Comparison of ENCODE assay signal across 17 mouse cellular contexts in genomic region chr19:37702377-37703076, GRCm38 (mm10). TPM values are rescaled to one million over a fixed set of nuclear protein-coding genes. Genes with fewer than 3 reads are reported as not detected.
DNase-seq lines count a peak whose midpoint lies in the region; ATAC-seq lines count a peak whose summit lies in the region.
"Had no signal": no experiment of that assay in that cellular context is flagged by ENCODE, and none has a peak within 500 bp of the region (broad histone marks: within the 10 kb centered on the region; RNA-seq: fewer than 3 reads in every experiment).

No protein-coding gene starts in this region.

- H3K4me3 ChIP-seq in neural tube, embryonic 15.5 days (replicated peaks), result no peak overlapping the region
- H3K4me3 ChIP-seq in liver, embryonic 12.5 days, result no peak overlapping the region
- H3K4me3 ChIP-seq in intestine, embryonic 15.5 days (replicated peaks), result no peak overlapping the region
- H3K4me3 ChIP-seq: embryonic facial prominence, embryonic 13.5 days; heart, embryonic 10.5 days; lung, embryonic 15.5 days; midbrain, embryonic 10.5 days had no signal

- no peak overlapping the region for H3K27ac ChIP-seq in neural tube, embryonic 15.5 days (replicated peaks)
- no peak overlapping the region for H3K27ac ChIP-seq in liver, embryonic 12.5 days
- no peak overlapping the region for H3K27ac ChIP-seq in intestine, embryonic 15.5 days
- H3K27ac ChIP-seq: embryonic facial prominence, embryonic 13.5 days; heart, embryonic 10.5 days; lung, embryonic 15.5 days; midbrain, embryonic 10.5 days had no signal

- H3K36me3 ChIP-seq in neural tube, embryonic 15.5 days, result no peaks in the 10 kb centered on the region
- no peaks in the 10 kb centered on the region for H3K36me3 ChIP-seq in liver, embryonic 12.5 days
- H3K36me3 ChIP-seq in intestine, embryonic 15.5 days, result no peaks in the 10 kb centered on the region
- H3K36me3 ChIP-seq: embryonic facial prominence, embryonic 13.5 days; heart, embryonic 10.5 days; lung, embryonic 15.5 days; midbrain, embryonic 10.5 days had no signal

- no peaks in the 10 kb centered on the region for H3K9me3 ChIP-seq in neural tube, embryonic 15.5 days (replicated peaks)
- no peaks in the 10 kb centered on the region for H3K9me3 ChIP-seq in liver, embryonic 12.5 days (replicated peaks)
- no peaks in the 10 kb centered on the region for H3K9me3 ChIP-seq in intestine, embryonic 15.5 days
- H3K9me3 ChIP-seq: embryonic facial prominence, embryonic 13.5 days; heart, embryonic 10.5 days; lung, embryonic 15.5 days; midbrain, embryonic 10.5 days had no signal

- H3K4me2 ChIP-seq in neural tube, embryonic 15.5 days, result no peak overlapping the region
- no peak overlapping the region for H3K4me2 ChIP-seq in liver, embryonic 12.5 days
- no peak overlapping the region for H3K4me2 ChIP-seq in intestine, embryonic 15.5 days (replicated peaks)
- H3K4me2 ChIP-seq: embryonic facial prominence, embryonic 13.5 days; lung, embryonic 15.5 days had no signal

- intact Hi-C loops in heart, postnatal 14 days (cut with DNase I), result loop anchor here (1.0 kb wide), 1 partner anchor 185 kb away; no protein-coding TSS in a partner anchor

- H3K9ac ChIP-seq in neural tube, embryonic 15.5 days (replicated peaks), result no peak overlapping the region
- H3K9ac ChIP-seq in liver, embryonic 12.5 days, result no peak overlapping the region
- H3K9ac ChIP-seq in intestine, embryonic 15.5 days, result no peak overlapping the region
- H3K9ac ChIP-seq: embryonic facial prominence, embryonic 13.5 days; lung, embryonic 15.5 days had no signal

- peak; percentile 52 for DNase-seq in heart, adult 11 months
- DNase-seq in heart, postnatal 14 days, result no peak
- DNase-seq in neural tube, embryonic 10.5 days (ENCODE audit: extremely low spot score, low spot score), result peak; percentile 31
- peak; percentile 30 for DNase-seq in yolk sac, embryonic 10.5 days (ENCODE audit: low spot score)
- no peak for DNase-seq in testis, postnatal 10 days (ENCODE audit: low spot score)
- DNase-seq: gastrocnemius, postnatal 10 days; heart, postnatal 36 days; right cerebral cortex, postnatal 25 days had no signal

- 65% methylated on average over 21 of the region's 21 CpGs for WGBS in neural tube, embryonic 15.5 days
- 26% methylated on average over 21 of the region's 21 CpGs for WGBS in liver, embryonic 12.5 days (ENCODE audit: insufficient replicate concordance)
- 59% methylated on average over 21 of the region's 21 CpGs for WGBS in intestine, embryonic 15.5 days

- no peak for ATAC-seq in neural tube, embryonic 15.5 days (ENCODE audit: low FRiP score)
- ATAC-seq in liver, embryonic 12.5 days, result peak; percentile 32; the same call in 1 of the 2 replicates
- ATAC-seq in intestine, embryonic 15.5 days, result no peak

- H3K4me1 ChIP-seq in neural tube, embryonic 15.5 days, result peaks cover 18% of the 10 kb centered on the region
- peaks cover 15% of the 10 kb centered on the region for H3K4me1 ChIP-seq in liver, embryonic 12.5 days
- H3K4me1 ChIP-seq in intestine, embryonic 15.5 days (replicated peaks), result peaks cover 16% of the 10 kb centered on the region

- H3K27me3 ChIP-seq in neural tube, embryonic 15.5 days (replicated peaks), result peaks cover 62% of the 10 kb centered on the region
- peaks cover 94% of the 10 kb centered on the region for H3K27me3 ChIP-seq in liver, embryonic 12.5 days (replicated peaks)
- H3K27me3 ChIP-seq in intestine, embryonic 15.5 days (replicated peaks), result peaks cover 54% of the 10 kb centered on the region

RNA-seq across cellular contexts. Expression of gene Cyp26a1, which starts 4.9 kb away (rescaled TPM):
- under 1 TPM in 1 of 2 experiments, not detected in 1; 0.31 TPM for total RNA-seq in heart, postnatal 14 days (2021)
- 0.65 and 1.3 TPM in 2 replicates for polyA plus RNA-seq in neural tube, embryonic 15.5 days (2015; fragmentation: Nextera tagmentation; extraction: Ambion mirVana)
- 0.14 TPM in 1 of 2 replicates, not detected in the other for polyA plus RNA-seq in liver, embryonic 12.5 days (2016; fragmentation: Nextera tagmentation; extraction: Ambion mirVana)
- 1.7 and 1.8 TPM in 2 replicates for polyA plus RNA-seq in intestine, embryonic 15.5 days (2015; fragmentation: Nextera tagmentation; extraction: Ambion mirVana)
- total RNA-seq: adrenal gland, adult 18-20 months; heart, postnatal 36 days had no signal

RNA-seq across cellular contexts. Expression of gene Cyp26c1, which starts 17.1 kb away (rescaled TPM):
- under 1 TPM in 1 of 2 experiments, not detected in 1; 0.12 TPM for total RNA-seq in heart, postnatal 14 days (2021)
- polyA plus RNA-seq in neural tube, embryonic 15.5 days (2015; fragmentation: Nextera tagmentation; extraction: Ambion mirVana), result not detected in 2 replicates
- polyA plus RNA-seq in liver, embryonic 12.5 days (2016; fragmentation: Nextera tagmentation; extraction: Ambion mirVana), result not detected in 2 replicates
- polyA plus RNA-seq in intestine, embryonic 15.5 days (2015; fragmentation: Nextera tagmentation; extraction: Ambion mirVana), result not detected in 2 replicates
- total RNA-seq: adrenal gland, adult 18-20 months; heart, postnatal 36 days had no signal
- polyA plus RNA-seq: lung, embryonic 15.5 days; neural tube, embryonic 11.5 days had no signal

Comparison
In these comparisons a context has a peak if more than half of its experiments do, and no peak if none do; other contexts are left out.
1. DNase-seq: peak in heart, adult 11 months (single experiment), neural tube, embryonic 10.5 days (single experiment) and yolk sac, embryonic 10.5 days (single experiment); none in heart, postnatal 14 days (0 of 2) and testis, postnatal 10 days (single experiment).